Mouse (Mus musculus) myocyte (in vitro differentiated cells): ENCODE results near the gene Gm5640. TPM values are rescaled to one million over a fixed set of nuclear protein-coding genes. Genes with fewer than 3 reads are reported as not detected.
"Not testable (repeated sequence)": the region's sequence is repeated elsewhere in the genome, so short reads cannot be mapped to it uniquely, and the experiment has no call there.

ENCODE experiments used
- H3K27me3 ChIP-seq: one replicate; pipeline ENCODE4 v1.6.1; 2011; ENCODE audit not compliant: control insufficient read depth, insufficient read depth, insufficient read length
- H3K36me3 ChIP-seq: one replicate; pipeline ENCODE4 v1.6.1; 2011; ENCODE audit not compliant: control insufficient read depth, insufficient read depth
- H3K4me2 ChIP-seq: one replicate; pipeline ENCODE4 v1.6.1; 2011; ENCODE audit warnings: low read depth, control low read depth
- H3K4me3 ChIP-seq: one replicate; pipeline ENCODE4 v1.5.1; 2011; ENCODE audit warnings: mild to moderate bottlenecking, control low read depth, moderate library complexity
- H3K79me2 ChIP-seq: one replicate; pipeline ENCODE4 v1.6.1; 2011; ENCODE audit not compliant: control insufficient read depth, insufficient read depth
- H3ac ChIP-seq: one replicate; pipeline ENCODE4 v1.6.1; 2011; ENCODE audit not compliant: control insufficient read depth, insufficient read length
- E2F4 ChIP-seq: IDR thresholded peaks from one replicate; pipeline ENCODE4 v1.6.1; 2011; ENCODE audit warnings: mild to moderate bottlenecking, control low read depth, moderate library complexity; ENCODE audit not compliant: insufficient read depth
- MAX ChIP-seq: IDR thresholded peaks from one replicate; pipeline ENCODE4 v1.6.1; 2011; ENCODE audit warnings: low read depth, mild to moderate bottlenecking, control low read depth
- MYOG ChIP-seq, 3 experiments: IDR thresholded peaks; one replicate each; pipeline ENCODE4 v1.6.1; 2011; ENCODE audit warnings: control low read depth in 2 of 3, low read depth in 2 of 3, mild to moderate bottlenecking in 2 of 3; ENCODE audit not compliant: insufficient read length in 2 of 3, control insufficient read depth in 1 of 3, insufficient read depth in 1 of 3
- POLR2A ChIP-seq: IDR thresholded peaks from one replicate; pipeline ENCODE4 v1.6.1; 2011; ENCODE audit warnings: low read depth, mild to moderate bottlenecking, control low read depth, moderate library complexity; ENCODE audit not compliant: insufficient read length
- POLR2AphosphoS2 ChIP-seq: IDR thresholded peaks from one replicate; pipeline ENCODE4 v1.6.1; 2011; ENCODE audit warnings: low read depth, control low read depth; ENCODE audit not compliant: insufficient read length
- SRF ChIP-seq: IDR thresholded peaks from one replicate; pipeline ENCODE4 v1.6.1; 2011; ENCODE audit warnings: low read depth; ENCODE audit not compliant: control insufficient read depth, insufficient read length
- polyA plus RNA-seq: library from polyadenylated mRNA; unstranded; fragments of >200 nt; fragmentation: generic; extraction: Trizol; gene quantifications from one replicate; pipeline ENCODE4 v1.2.1, GENCODE M21; 2012; ENCODE audit warnings: missing spikeins

Gm5640 gene
- polyA plus RNA-seq = not detected

DNA sequence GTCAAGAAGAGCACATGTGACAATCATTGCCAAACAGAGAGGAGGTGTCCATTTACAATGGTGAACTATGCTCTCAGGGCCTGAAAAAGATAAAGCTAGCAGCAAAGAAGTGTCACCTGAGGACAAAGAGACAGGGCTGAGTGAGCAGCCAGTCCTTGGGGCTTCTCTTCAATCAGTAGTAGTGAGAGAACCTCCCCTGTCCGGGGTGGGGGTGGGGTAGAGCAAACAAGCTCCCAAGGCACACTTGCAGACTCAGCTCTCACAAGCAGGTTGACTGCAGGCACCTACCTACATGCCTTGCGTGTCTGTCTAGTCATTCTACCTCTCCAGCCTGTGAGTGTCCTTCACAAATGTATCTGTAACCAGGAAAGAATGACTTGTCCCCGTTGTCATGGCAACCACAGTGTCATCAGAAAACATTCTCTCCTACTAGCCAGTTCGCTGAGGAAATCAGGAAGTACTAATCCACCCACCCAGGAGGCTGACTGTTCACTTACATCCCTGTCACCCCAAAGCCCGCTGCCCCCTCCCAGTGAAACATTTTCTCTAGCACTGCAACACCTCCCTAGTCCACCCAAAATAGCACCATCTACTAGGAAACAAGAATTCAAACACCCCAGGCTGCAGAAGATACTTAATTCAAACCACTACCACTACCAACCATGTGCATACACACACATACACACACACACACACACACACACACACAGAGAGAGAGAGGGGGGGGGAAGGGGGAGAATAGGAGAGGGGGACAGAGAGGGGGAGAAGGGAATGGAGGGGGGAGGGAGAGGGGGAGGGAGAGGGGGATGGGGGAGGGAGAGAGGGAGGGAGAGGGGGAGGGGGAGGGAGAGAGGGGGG lies at the start of gene Gm5640:
Gene Gm5640, minus strand, starts transcription at position 170 of the 858 bp plus-strand sequence.
- not testable (repeated sequence) for H3ac ChIP-seq, H3K4me2 ChIP-seq, H3K27me3 ChIP-seq, H3K79me2 ChIP-seq, H3K4me3 ChIP-seq, H3K36me3 ChIP-seq

DNA sequence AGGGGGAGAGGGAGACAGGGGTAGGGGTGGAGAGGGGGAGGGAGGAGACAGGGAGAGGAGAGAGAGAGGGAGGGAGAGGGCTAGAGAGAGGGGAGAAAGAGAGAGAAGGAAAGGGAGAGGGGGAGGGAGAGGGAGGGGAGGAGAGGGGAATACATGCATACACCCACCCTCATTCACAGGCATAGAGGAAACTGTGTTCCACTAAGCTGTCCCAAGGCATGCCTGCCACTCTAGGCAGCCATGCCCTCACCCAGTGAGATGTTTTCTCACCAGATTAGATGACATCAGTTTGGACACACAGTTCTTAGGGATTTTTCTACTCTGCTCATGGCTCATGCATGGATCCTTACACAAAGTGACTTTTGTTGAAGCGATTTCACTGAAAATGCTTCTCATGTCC lies 958 bp upstream of the Gm5640 start:
- not testable (repeated sequence) for H3K4me2 ChIP-seq, H3K79me2 ChIP-seq, H3ac ChIP-seq, H3K27me3 ChIP-seq, H3K4me3 ChIP-seq, H3K36me3 ChIP-seq

DNA sequence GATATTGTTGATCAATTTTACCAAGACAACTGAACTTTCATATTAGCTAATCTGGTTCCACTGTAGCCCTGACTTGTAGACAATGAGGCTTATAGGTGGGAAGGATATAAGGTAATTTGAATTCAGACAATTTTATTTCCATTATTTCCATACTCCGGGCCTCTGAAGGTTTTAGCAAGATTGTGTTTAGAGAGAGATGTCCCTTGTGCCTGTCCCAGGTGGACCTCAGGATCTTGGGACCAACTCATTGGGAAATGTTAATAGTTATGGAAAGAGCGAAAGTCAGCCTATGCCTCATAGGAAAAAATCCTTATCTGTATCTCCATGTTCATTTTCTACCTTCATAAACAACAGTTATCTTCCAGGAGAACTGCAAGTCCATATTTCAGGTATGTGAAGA lies 53.1 kb downstream of the Gm5640 start, which contains the start of gene Olfr1325:
Gene Olfr1325, plus strand, starts transcription at position 301 of the 400 bp plus-strand sequence.
- H3K4me3 ChIP-seq = no peak within 1 kb of the TSS
- no peak for TF ChIP-seq MYOG (IDR thresholded peaks at IDR 0.05; ENCODE audit: control insufficient read depth in 1 of 3, insufficient read depth in 1 of 3, insufficient read length in 2 of 3, low read depth in 2 of 3)
- TF ChIP-seq E2F4 = no peak
- no peak for TF ChIP-seq POLR2A
- TF ChIP-seq POLR2AphosphoS2 = no peak
- TF ChIP-seq MAX = no peak
- TF ChIP-seq SRF = no peak

More for the DNA sequence above, 53.1 kb downstream of the Gm5640 start, which contains the start of gene Olfr1325:
- Histone ChIP-seq H3ac (no peak within 1 kb of the TSS), H3K36me3 (no peaks in the 10 kb centered on the region), H3K27me3 (no peaks in the 10 kb centered on the region), H3K4me2 (no peak within 1 kb of the TSS), H3K79me2 (no peaks in the 10 kb centered on the region)

Other genes starting within 250 kb of the Gm5640 start
- 62.2 TPM for gene G6pdx, start 216.4 kb downstream of the Gm5640 start, polyA plus RNA-seq
- not detected for gene Gm6880, start 164.2 kb downstream of the Gm5640 start, polyA plus RNA-seq
- gene Olfr1326-ps1, start 70.7 kb downstream of the Gm5640 start, polyA plus RNA-seq = not detected
- not detected for gene Olfr1325, start 53.0 kb downstream of the Gm5640 start, polyA plus RNA-seq
- not detected for gene Gm6890, start 95.3 kb upstream of the Gm5640 start, polyA plus RNA-seq
- gene Gm5936, start 191.6 kb upstream of the Gm5640 start, polyA plus RNA-seq = not detected